Mouse (Mus musculus) forebrain, embryonic 12.5 days (tissue): Measurements from ENCODE around the gene Astl. TPM values are rescaled to one million over a fixed set of nuclear protein-coding genes. Genes with fewer than 3 reads are reported as not detected.
"Not testable (repeated sequence)": the region's sequence is repeated elsewhere in the genome, so short reads cannot be mapped to it uniquely, and the experiment has no call there.

Experiments used
- ATAC-seq: fragments of 200-750 bp; cut with Nextera tagmentation; 2 replicates; pipeline ENCODE4 v1.8.0; 2017; ENCODE audit warnings: moderate TSS enrichment; ENCODE audit not compliant: low FRiP score
- H3K27ac ChIP-seq: fragments of 300-500 bp; sonication (generic); 2 replicates; pipeline ENCODE4 v1.5.1; 2016; ENCODE audit warnings: mild to moderate bottlenecking
- H3K27me3 ChIP-seq: fragments of 300-500 bp; sonication (generic); 2 replicates; pipeline ENCODE4 v1.6.1; 2016; ENCODE audit warnings: mild to moderate bottlenecking
- H3K36me3 ChIP-seq: fragments of 300-500 bp; sonication (generic); replicated peaks from 2 replicates; pipeline ENCODE4 v1.6.1; 2016; ENCODE audit warnings: mild to moderate bottlenecking
- H3K4me1 ChIP-seq: fragments of 300-500 bp; sonication (generic); 2 replicates; pipeline ENCODE4 v1.6.1; 2016
- H3K4me2 ChIP-seq: fragments of 300-500 bp; sonication (generic); 2 replicates; pipeline ENCODE4 v1.6.1; 2016; ENCODE audit warnings: mild to moderate bottlenecking, moderate library complexity
- H3K4me3 ChIP-seq: fragments of 300-500 bp; sonication (generic); replicated peaks from 2 replicates; pipeline ENCODE4 v1.5.1; 2016; ENCODE audit warnings: mild to moderate bottlenecking
- H3K9ac ChIP-seq: fragments of 300-500 bp; sonication (generic); 2 replicates; pipeline ENCODE4 v1.6.1; 2016; ENCODE audit warnings: mild to moderate bottlenecking
- H3K9me3 ChIP-seq: fragments of 300-500 bp; sonication (generic); 2 replicates; pipeline ENCODE4 v1.6.1; 2016
- WGBS: fragments of 180-500 bp; shearing (Covaris S2); methylation state at CpG from one replicate; pipeline ENCODE4 v1.1.7; 2016; 5-methylcytosine and 5-hydroxymethylcytosine counted together
- polyA plus RNA-seq: library from polyadenylated mRNA; unstranded; fragments of >200 nt; fragmentation: Nextera tagmentation; extraction: Ambion mirVana; gene quantifications from 2 replicates; pipeline ENCODE4 v1.2.1, GENCODE M21; 2016

Astl gene
- polyA plus RNA-seq = not detected in 2 replicates

- no peak within 1 kb of the TSS for H3K4me2 ChIP-seq
- no peak for ATAC-seq
- H3K9me3 ChIP-seq = no peaks in the 10 kb centered on the region
- no peak within 1 kb of the TSS for H3K9ac ChIP-seq
- no peak within 1 kb of the TSS for H3K27ac ChIP-seq
- H3K4me1 ChIP-seq = peaks cover 11% of the 10 kb centered on the region
- no peak within 1 kb of the TSS for H3K4me3 ChIP-seq
- peaks cover 55% of the 10 kb centered on the region for H3K27me3 ChIP-seq
- WGBS = 84% methylated on average over 4 of the region's 4 CpGs
- no peaks in the 10 kb centered on the region for H3K36me3 ChIP-seq
These were observed at the start of gene Astl for GRCm38 (mm10) chr2:127338416-127338815. Gene Astl, plus strand, starts transcription at chr2:127338639.

GRCm38 (mm10) chr2:127292250-127292649 is 46.2 kb upstream of the Astl start:
- H3K4me1 ChIP-seq = no peaks in the 10 kb centered on the region
- no peak for ATAC-seq
- no peak overlapping the region for H3K27ac ChIP-seq
- no peak overlapping the region for H3K4me2 ChIP-seq
- H3K27me3 ChIP-seq = no peaks in the 10 kb centered on the region
- WGBS = 83% methylated on average over 4 of the region's 4 CpGs
- no peaks in the 10 kb centered on the region for H3K9me3 ChIP-seq
- H3K9ac ChIP-seq = no peak overlapping the region
- peaks cover 73% of the 10 kb centered on the region for H3K36me3 ChIP-seq
- no peak overlapping the region for H3K4me3 ChIP-seq

DNA sequence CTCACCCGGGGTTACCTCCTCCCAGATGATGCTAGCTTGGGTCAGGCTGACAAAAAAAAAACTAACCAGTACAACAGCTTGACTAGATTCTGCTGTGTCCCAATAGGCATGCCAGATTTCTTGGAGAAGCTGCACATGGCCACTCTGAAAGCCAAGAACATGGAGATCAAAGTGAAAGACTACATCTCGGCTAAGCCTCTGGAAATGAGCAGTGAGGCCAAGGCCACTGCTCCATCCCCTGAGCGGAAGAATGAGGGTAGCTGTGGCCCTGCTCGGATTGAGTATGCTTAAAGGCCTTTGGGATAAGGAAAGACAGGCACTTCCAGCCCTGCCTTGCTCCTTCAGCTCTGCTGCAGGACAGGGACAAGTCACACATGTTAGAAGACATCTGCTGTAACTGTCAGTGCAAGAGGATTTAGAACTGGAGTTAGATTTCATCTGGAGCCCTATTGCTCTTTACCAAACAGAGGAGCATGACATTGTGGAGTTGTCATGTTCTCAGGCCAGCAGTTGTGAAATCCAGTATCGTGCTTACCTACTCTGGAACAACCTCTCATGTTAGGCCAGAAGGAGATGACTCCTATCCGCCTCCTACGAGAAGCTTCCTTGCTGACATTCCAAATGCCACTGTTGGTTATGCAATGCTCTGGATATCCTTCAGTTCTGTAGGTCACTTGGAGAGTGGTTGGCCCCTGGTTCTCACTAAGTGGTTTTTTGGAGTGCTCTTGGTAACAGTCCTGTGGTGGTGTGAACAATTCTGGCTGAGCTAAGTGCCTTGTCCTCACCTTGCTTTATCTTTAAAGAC is 41.2 kb upstream of the Astl start:
- no peak overlapping the region for H3K27ac ChIP-seq
- no peak overlapping the region for H3K4me2 ChIP-seq
- H3K27me3 ChIP-seq = no peaks in the 10 kb centered on the region
- no peak overlapping the region for H3K4me3 ChIP-seq
- no peaks in the 10 kb centered on the region for H3K4me1 ChIP-seq
- no peak overlapping the region for H3K9ac ChIP-seq
- peaks cover 88% of the 10 kb centered on the region for H3K36me3 ChIP-seq
- H3K9me3 ChIP-seq = no peaks in the 10 kb centered on the region
- 95% methylated on average over 7 of the region's 7 CpGs for WGBS
- no peak for ATAC-seq

DNA sequence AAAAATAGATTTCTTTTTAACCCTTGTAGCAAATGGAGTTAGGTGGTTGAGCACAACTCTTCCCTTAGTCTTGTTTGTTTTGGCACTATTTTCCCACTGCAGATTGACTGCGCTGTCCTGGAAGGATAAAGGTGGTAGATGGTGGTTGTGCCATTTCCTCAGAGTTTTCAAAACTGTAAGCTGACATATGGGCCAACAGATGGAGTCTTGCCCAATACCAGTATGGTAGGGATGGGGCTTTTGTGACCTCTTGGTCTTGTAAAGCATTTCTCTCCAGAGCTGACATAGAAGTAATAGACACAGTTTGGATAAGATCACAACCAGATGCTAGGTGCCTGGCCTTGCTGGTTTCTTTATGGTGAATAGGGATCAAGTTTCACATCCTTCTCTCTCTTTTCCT is 40.4 kb upstream of the Astl start:
- Histone ChIP-seq H3K4me1 (no peaks in the 10 kb centered on the region), H3K36me3 (peaks cover 82% of the 10 kb centered on the region), H3K9ac (no peak overlapping the region), H3K27ac (no peak overlapping the region), H3K4me3 (no peak overlapping the region), H3K9me3 (no peaks in the 10 kb centered on the region), H3K4me2 (no peak overlapping the region), H3K27me3 (no peaks in the 10 kb centered on the region)
- WGBS = 100% methylated on average over 1 of the region's 1 CpGs
- no peak for ATAC-seq

GRCm38 (mm10) chr2:127300701-127301100 is 37.7 kb upstream of the Astl start:
- no peak overlapping the region for H3K4me3 ChIP-seq
- H3K36me3 ChIP-seq = peaks cover 58% of the 10 kb centered on the region
- no peaks in the 10 kb centered on the region for H3K9me3 ChIP-seq
- 94% methylated on average over 3 of the region's 3 CpGs for WGBS
- no peak for ATAC-seq
- H3K4me1 ChIP-seq = no peaks in the 10 kb centered on the region
- no peak overlapping the region for H3K4me2 ChIP-seq
- H3K9ac ChIP-seq = no peak overlapping the region
- H3K27me3 ChIP-seq = no peaks in the 10 kb centered on the region
- no peak overlapping the region for H3K27ac ChIP-seq

DNA sequence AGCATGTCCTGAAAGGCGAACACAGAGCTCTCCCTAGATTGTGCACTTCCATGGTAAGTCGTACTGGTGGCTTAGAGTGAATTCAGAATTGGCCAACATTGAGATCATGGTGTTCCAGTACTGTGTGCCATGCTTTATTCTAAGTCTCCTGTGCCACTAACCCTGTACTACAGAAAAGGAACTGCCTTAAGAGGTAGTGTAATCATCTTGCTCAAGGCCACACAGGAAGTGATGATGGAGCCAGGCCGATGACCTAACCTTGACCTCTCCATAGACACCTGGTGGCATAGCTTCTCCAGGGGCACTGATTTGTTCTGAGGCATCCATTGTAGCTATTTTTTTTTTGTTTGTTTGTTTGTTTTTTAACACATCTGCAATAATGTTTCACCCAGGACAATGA is 36.6 kb upstream of the Astl start:
- no peak overlapping the region for H3K27ac ChIP-seq
- WGBS = 94% methylated on average over 3 of the region's 3 CpGs
- no peak overlapping the region for H3K4me3 ChIP-seq
- peaks cover 46% of the 10 kb centered on the region for H3K36me3 ChIP-seq
- H3K4me1 ChIP-seq = no peaks in the 10 kb centered on the region
- no peaks in the 10 kb centered on the region for H3K27me3 ChIP-seq
- no peaks in the 10 kb centered on the region for H3K9me3 ChIP-seq
- H3K9ac ChIP-seq = no peak overlapping the region
- no peak for ATAC-seq
- no peak overlapping the region for H3K4me2 ChIP-seq

DNA sequence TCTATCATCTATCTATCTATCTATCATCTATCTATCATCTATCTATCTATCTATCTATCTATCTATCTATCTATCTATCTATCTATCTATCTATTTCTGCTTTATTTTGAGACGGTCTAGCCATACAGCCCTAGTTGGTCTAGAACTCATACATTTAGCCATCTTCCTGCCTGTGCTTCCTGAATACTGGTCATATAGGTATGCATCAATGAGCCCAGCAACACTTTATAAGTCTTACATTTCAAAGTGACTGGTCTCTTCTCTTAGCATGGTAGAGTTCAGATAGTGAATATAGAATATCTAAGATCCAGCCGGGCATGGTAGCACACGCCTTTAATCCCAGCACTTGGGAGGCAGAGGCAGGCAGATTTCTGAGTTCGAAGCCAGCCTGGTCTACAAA is 34.2 kb upstream of the Astl start:
- WGBS = 93% methylated on average over 4 of the region's 4 CpGs

GRCm38 (mm10) chr2:127304609-127305210 is 33.7 kb upstream of the Astl start:
- H3K9ac ChIP-seq = no peak overlapping the region
- ATAC-seq = no peak

More for the DNA sequence above, 34.2 kb upstream of the Astl start:
- H3K27me3 ChIP-seq, H3K4me2 ChIP-seq, H3K9ac ChIP-seq, H3K27ac ChIP-seq, H3K4me1 ChIP-seq, H3K4me3 ChIP-seq, H3K9me3 ChIP-seq, ATAC-seq: not testable (repeated sequence)
- peaks cover 24% of the 10 kb centered on the region for H3K36me3 ChIP-seq

GRCm38 (mm10) chr2:127306123-127306522 is 32.3 kb upstream of the Astl start:
- Histone ChIP-seq H3K27ac (no peak overlapping the region), H3K36me3 (peaks cover 6% of the 10 kb centered on the region), H3K4me1 (no peaks in the 10 kb centered on the region), H3K9me3 (no peaks in the 10 kb centered on the region), H3K9ac (no peak overlapping the region), H3K4me3 (no peak overlapping the region), H3K4me2 (no peak overlapping the region), H3K27me3 (no peaks in the 10 kb centered on the region)
- no peak for ATAC-seq

More at GRCm38 (mm10) chr2:127304609-127305210, 33.7 kb upstream of the Astl start:
- no peak overlapping the region for H3K27ac ChIP-seq
- H3K27me3 ChIP-seq = no peaks in the 10 kb centered on the region
- H3K4me1 ChIP-seq = no peaks in the 10 kb centered on the region
- H3K4me2 ChIP-seq = no peak overlapping the region
- H3K9me3 ChIP-seq = no peaks in the 10 kb centered on the region
- H3K36me3 ChIP-seq = peaks cover 19% of the 10 kb centered on the region
- H3K4me3 ChIP-seq = no peak overlapping the region
- 86% methylated on average over 3 of the region's 3 CpGs for WGBS

DNA sequence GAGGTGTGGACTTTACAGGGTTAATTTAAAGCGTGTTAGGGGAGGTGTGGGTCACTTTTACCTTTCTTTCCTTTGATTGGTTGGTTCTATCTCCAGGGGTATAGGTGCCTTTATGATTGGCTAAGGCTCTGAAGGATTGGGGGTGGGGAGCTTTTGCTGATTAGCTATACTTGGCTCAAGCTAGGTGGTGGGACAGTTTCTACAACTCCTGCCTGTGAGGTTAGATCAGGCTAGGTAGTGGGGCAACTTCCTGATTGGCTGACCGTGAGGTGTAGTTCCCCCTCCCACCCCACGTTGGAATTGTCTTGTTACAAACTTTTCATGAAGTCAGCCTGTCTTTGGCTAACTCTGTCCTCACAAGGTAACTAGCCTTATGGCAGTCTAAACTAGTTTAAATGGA is 31.3 kb upstream of the Astl start:
- H3K4me1 ChIP-seq = no peaks in the 10 kb centered on the region
- H3K36me3 ChIP-seq = no peaks in the 10 kb centered on the region
- WGBS = 45% methylated on average over 3 of the region's 3 CpGs
- no peak overlapping the region for H3K27ac ChIP-seq
- no peak overlapping the region for H3K4me3 ChIP-seq
- no peaks in the 10 kb centered on the region for H3K27me3 ChIP-seq
- H3K4me2 ChIP-seq = no peak overlapping the region
- H3K9me3 ChIP-seq = no peaks in the 10 kb centered on the region
- H3K9ac ChIP-seq = no peak overlapping the region
- ATAC-seq = no peak

DNA sequence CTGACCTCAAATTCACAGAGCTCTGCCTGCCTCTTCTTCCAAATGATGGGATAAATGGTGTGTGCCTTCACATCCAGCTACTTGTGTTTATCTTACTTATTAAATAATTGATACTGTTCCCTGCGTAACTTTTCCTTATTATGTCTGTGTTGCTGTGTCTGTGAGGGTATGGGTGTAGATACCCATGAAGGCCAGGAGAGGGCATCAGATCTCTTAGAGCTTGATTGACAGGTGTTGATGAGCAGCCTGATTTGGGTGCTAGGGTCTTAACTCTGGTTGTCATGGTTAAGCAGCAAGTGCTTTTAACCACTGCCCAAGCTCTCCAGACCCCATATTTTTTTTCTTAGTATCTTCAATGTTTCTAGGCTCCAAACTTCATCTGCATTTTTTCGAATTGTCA is 29.8 kb upstream of the Astl start:
- Histone ChIP-seq H3K36me3 (no peaks in the 10 kb centered on the region), H3K4me3 (no peak overlapping the region), H3K9me3 (no peaks in the 10 kb centered on the region), H3K9ac (no peak overlapping the region), H3K27me3 (no peaks in the 10 kb centered on the region), H3K4me1 (no peaks in the 10 kb centered on the region), H3K27ac (no peak overlapping the region), H3K4me2 (no peak overlapping the region)
- 91% methylated on average over 2 of the region's 2 CpGs for WGBS
- no peak for ATAC-seq

DNA sequence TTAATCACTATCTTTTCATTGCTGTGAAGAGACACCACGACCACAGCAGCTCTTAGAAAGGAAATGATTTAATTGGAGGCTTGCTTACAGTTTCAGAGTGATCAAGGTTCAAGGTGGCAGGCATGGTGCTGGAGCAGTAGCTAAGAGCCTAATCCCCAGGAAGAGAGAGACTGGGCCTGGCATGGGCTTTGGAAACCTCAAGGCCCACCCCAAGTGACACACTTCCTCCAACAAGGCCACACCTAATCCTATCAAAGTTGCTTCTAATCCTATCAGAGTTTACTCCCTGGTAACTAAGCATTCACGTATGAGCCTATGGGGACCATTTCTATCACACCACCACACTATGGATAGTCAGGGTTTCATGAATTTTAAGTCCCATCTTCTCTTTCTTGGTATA is 28.2 kb upstream of the Astl start:
- Histone ChIP-seq H3K4me3 (no peak overlapping the region), H3K4me2 (no peak overlapping the region), H3K9ac (no peak overlapping the region), H3K36me3 (no peaks in the 10 kb centered on the region), H3K4me1 (no peaks in the 10 kb centered on the region), H3K27me3 (no peaks in the 10 kb centered on the region), H3K27ac (no peak overlapping the region), H3K9me3 (no peaks in the 10 kb centered on the region)
- ATAC-seq = no peak
- WGBS = 53% methylated on average over 2 of the region's 2 CpGs

DNA sequence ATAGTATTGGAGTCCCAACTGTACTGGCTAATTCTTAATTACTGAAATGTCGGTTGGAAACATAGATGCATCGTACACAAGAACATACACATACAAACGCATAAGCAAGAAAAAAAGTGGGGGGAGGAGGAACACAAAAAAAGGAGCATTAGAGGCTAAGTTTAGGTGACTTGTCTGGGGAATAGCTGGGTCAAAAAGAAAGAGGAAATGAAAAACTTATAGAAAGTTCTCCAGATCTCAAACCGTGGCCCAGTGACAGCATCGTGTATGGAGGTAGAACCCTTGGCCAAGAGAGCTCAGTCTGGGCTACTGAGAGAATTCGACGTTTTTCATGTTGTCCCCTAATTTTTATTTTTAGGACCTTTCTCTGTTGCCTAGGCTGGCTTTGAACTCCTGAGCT is 27.8 kb upstream of the Astl start:
- WGBS = 91% methylated on average over 7 of the region's 7 CpGs
- Histone ChIP-seq H3K9me3 (no peaks in the 10 kb centered on the region), H3K4me2 (no peak overlapping the region), H3K4me1 (no peaks in the 10 kb centered on the region), H3K4me3 (no peak overlapping the region), H3K9ac (no peak overlapping the region), H3K27me3 (no peaks in the 10 kb centered on the region), H3K36me3 (no peaks in the 10 kb centered on the region), H3K27ac (no peak overlapping the region)
- no peak for ATAC-seq
